Mouse (Mus musculus) E14TG2a.4 (cell line): ENCODE data around the gene Hibch.

Experiments
- H3K27me3 ChIP-seq: 2 replicates; pipeline ENCODE4 v1.6.1; 2014; ENCODE audit warnings: low read length, control low read depth; ENCODE audit not compliant: insufficient read depth
- H3K36me3 ChIP-seq: 2 replicates; pipeline ENCODE4 v1.6.1; 2014; ENCODE audit warnings: low read length, control low read depth; ENCODE audit not compliant: insufficient read depth
- H3K4me1 ChIP-seq: replicated peaks from 2 replicates; pipeline ENCODE4 v1.6.1; 2014; ENCODE audit warnings: low read depth, low read length, control low read depth
- H3K4me3 ChIP-seq: replicated peaks from 2 replicates; pipeline ENCODE4 v1.5.1; 2014; ENCODE audit warnings: mild to moderate bottlenecking, low read length
- H3K9me3 ChIP-seq: 2 replicates; pipeline ENCODE4 v1.6.1; 2014; ENCODE audit warnings: low read length, control low read depth
- CTCF ChIP-seq: conservative IDR thresholded peaks from 2 replicates; pipeline ENCODE4 v1.5.1; 2014; ENCODE audit warnings: low read length
- NANOG ChIP-seq: IDR thresholded peaks from 2 replicates; pipeline ENCODE4 v1.6.1; 2014; ENCODE audit warnings: borderline replicate concordance, low read length, mixed read lengths
- POU5F1 ChIP-seq: IDR thresholded peaks from 2 replicates; pipeline ENCODE4 v1.6.1; 2014; ENCODE audit warnings: low read length, borderline replicate concordance

The Hibch gene

DNA sequence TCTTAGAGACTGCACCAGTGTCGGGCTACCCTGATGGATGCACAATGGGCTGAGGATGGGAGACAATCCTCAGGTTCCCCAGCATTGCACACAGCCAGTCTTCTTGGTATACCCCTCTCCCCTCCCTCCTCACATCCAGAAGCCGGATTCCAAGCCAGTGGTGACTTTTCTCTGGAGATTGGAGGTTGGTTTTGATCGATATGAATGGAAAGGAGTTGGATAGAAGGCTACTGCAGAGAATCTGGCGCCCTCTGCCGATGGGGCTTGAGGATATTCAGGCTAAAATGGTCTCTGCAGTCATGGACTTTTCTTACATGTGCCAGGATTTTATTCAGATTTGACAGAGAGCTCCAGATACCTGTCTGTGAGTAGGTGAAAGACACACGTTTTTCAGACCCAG lies 110.4 kb downstream of the Hibch start:
- Histone ChIP-seq H3K4me3 (peak overlapping the region; percentile 8; the same call in 1 of the 2 replicates), H3K4me1 (peaks cover 32% of the 10 kb centered on the region), H3K9me3 (peaks cover 20% of the 10 kb centered on the region), H3K27me3 (no peaks in the 10 kb centered on the region), H3K36me3 (peaks cover 17% of the 10 kb centered on the region)
- TF ChIP-seq POU5F1 (no peak), NANOG (no peak), CTCF (peak; percentile 74)

DNA sequence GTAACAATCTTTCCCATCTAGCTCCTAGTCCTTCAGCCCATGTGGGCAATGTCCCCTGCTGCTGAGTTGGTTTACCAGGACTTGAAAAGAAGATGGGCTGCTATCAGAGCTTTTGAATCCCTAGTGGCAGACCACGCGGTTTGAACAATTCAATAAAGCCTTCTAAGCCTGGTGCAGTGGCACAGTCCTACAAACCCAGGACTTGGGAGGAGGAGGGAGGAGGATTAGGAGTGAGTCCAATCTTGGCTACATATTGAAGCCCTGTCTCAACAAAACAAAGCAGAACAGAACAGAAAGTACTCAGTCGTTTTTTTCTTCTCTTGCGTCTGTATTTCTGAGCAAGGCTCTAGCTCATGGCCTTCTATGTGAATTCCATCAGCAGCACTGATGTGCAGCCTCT lies 112.0 kb downstream of the Hibch start:
- peaks cover 5% of the 10 kb centered on the region; the same call in 1 of the 2 replicates for H3K9me3 ChIP-seq
- TF ChIP-seq NANOG: no peak
- TF ChIP-seq POU5F1: no peak
- TF ChIP-seq CTCF: no peak
- peaks cover 32% of the 10 kb centered on the region for H3K4me1 ChIP-seq
- H3K36me3 ChIP-seq: peaks cover 2% of the 10 kb centered on the region; the same call in 1 of the 2 replicates
- no peak overlapping the region for H3K4me3 ChIP-seq
- H3K27me3 ChIP-seq: no peaks in the 10 kb centered on the region

DNA sequence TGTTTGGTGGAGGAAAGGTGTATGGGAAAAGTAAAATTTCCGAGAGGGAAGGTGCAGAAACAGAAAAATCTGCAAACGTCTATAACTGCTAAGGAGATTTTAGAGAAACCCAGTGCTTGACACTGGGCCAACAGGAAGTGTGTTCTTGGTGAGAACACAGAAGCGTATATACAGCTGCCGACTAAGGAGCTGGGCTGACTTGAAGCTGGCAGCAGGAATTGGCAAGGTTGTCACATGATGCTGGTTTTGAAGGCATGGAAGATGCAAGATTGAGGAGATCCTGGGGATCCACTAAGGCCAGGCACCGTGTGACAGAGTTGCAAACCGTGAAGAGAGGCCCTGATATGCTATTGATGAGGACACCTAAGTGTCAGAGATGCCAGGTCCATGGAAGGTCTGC lies 115.5 kb downstream of the Hibch start:
- H3K4me1 ChIP-seq: peaks cover 24% of the 10 kb centered on the region

DNA sequence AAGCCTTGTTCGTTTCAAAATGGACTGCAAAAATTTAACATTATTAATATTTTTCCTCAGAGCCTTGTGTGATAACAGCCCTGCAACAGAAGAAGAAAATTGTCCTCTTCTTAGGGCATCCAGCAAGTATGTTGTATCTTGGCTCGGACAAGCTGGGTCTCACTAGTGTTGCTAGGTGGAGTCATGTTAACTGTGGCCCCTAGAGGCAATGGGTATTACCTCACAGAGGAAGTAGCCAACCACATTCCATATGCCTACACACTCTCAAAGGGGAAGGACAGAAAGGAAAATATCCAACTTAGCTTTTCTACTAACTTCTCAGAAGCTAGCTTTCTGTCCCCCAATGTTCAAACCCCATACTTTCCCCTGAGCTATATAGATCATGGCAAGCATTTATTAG lies 118.4 kb downstream of the Hibch start:
- no peak for TF ChIP-seq NANOG
- TF ChIP-seq POU5F1: no peak
- no peak for TF ChIP-seq CTCF
- Histone ChIP-seq H3K4me1 (peaks cover 6% of the 10 kb centered on the region; the same call in 1 of the 2 replicates), H3K36me3 (no peaks in the 10 kb centered on the region), H3K27me3 (0 out of 2 replicates have a peak, but pooled peaks cover 3% of the 10 kb centered on the region), H3K9me3 (no peaks in the 10 kb centered on the region), H3K4me3 (no peak overlapping the region)

More for the DNA sequence above, 115.5 kb downstream of the Hibch start:
- Histone ChIP-seq H3K4me3 (no peak overlapping the region), H3K9me3 (no peaks in the 10 kb centered on the region), H3K36me3 (no peaks in the 10 kb centered on the region), H3K27me3 (no peaks in the 10 kb centered on the region)
- no peak for TF ChIP-seq CTCF
- TF ChIP-seq POU5F1: no peak
- TF ChIP-seq NANOG: no peak

- Histone ChIP-seq H3K36me3 (no peaks in the 10 kb centered on the region), H3K27me3 (0 out of 2 replicates have a peak, but pooled peaks cover 3% of the 10 kb centered on the region), H3K4me3 (no peak overlapping the region), H3K4me1 (peaks cover 6% of the 10 kb centered on the region; the same call in 1 of the 2 replicates), H3K9me3 (no peaks in the 10 kb centered on the region)
- TF ChIP-seq POU5F1 (no peak), CTCF (peak; percentile 37)
These were observed 119.9 kb downstream of the Hibch start for GRCm38 (mm10) chr1:52964581-52964980.
